Mouse (Mus musculus): ENCODE results near the gene Tns1.

The Tns1 gene

DNA sequence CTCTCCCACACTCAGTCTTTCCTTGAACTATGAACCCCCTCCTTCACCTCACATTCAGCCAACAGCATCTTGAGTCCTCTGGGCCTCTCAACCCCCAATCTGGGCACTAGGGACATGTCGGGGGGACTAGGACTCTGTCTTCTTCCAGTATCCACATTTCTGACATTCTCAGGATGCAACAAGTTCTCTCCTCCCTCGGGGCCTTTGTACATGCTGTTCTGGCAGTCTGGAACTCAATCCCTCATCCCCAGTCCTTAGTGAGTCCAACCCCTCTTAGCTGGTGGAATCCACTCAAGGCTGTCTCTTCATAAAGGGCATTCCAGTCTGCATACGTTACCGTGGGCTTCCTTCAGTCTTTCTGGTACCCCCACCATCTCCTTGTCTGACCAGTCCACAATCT lies 53.5 kb downstream of the Tns1 start:
- in situ Hi-C loops (cut with MboI; ENCODE audit: low pct_unique_long_range_greater_than_20kb in 1 of 2, low sequenced_read_pairs in 2 of 2, unreplicated experiment in 1 of 2) = loop anchor here in 1 of 2 experiments (10.0 kb wide), 1 partner anchor 166 kb away; no protein-coding TSS in a partner anchor

DNA sequence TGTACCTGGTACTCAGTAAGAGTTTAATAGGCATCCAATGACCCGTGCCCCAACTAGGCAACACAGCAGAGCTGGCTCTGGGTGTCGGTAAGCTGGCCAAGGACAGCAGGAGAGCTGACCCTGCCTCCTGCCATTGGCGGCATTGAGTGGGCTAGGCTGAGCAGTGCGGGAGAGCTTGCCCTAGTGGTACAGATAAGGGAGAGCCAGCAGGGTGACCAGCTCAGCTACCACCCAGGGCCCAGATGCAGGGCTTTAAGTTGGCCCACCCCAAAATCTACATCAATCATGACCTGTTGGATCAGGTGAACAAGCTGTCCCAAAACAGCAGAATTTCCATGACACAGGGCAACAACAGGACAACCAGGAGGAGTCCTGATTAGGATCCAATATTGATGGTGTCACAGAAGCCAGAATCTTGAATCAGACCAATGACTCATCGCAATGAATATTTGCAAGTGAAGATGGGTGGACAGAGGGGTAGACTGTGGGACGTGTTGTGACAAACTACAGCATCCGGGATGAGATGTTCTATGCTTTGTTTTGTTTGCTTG lies 54.2 kb downstream of the Tns1 start:
- in situ Hi-C loops (cut with MboI; ENCODE audit: low pct_unique_long_range_greater_than_20kb in 1 of 2, low sequenced_read_pairs in 2 of 2, unreplicated experiment in 1 of 2) = loop anchor here in 1 of 2 experiments (10.0 kb wide), 1 partner anchor 165 kb away; no protein-coding TSS in a partner anchor

DNA sequence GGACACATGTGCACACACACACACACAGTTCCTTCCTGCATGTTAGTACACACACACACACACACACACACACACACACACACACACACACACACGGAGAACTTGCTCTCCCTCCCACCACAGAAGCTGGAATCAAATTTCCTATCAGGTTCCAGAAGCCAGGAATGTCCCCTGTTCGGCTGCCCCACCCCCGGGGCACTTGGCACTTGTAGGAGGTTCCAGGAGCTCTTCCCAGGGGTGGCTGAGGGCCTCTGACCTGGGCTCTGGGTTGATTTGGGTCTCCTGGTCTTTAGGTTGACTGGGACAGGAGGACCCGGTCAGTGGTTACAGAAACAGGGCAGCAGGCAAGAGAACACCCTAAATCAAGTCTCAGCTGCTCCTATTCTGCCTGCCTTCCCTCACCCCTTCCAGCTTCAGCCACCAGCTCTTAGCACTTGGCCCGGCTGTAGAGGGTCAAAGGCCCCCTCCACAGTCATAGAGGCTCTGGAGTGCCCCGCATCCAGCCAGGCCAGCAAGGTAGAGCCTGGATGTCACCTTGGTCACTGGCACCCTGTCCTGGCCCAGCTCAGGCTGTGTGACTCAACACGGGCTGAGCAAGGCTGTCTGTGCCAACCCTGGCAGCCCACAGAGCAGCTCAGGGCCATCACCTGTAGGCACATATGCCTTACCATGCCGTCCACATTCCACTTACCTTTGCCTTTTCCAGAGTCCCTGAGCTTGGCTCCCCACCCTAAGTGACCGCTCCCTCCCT lies 55.0 kb downstream of the Tns1 start:
- in situ Hi-C loops (cut with MboI; ENCODE audit: low pct_unique_long_range_greater_than_20kb in 1 of 2, low sequenced_read_pairs in 2 of 2, unreplicated experiment in 1 of 2) = no loop called here

DNA sequence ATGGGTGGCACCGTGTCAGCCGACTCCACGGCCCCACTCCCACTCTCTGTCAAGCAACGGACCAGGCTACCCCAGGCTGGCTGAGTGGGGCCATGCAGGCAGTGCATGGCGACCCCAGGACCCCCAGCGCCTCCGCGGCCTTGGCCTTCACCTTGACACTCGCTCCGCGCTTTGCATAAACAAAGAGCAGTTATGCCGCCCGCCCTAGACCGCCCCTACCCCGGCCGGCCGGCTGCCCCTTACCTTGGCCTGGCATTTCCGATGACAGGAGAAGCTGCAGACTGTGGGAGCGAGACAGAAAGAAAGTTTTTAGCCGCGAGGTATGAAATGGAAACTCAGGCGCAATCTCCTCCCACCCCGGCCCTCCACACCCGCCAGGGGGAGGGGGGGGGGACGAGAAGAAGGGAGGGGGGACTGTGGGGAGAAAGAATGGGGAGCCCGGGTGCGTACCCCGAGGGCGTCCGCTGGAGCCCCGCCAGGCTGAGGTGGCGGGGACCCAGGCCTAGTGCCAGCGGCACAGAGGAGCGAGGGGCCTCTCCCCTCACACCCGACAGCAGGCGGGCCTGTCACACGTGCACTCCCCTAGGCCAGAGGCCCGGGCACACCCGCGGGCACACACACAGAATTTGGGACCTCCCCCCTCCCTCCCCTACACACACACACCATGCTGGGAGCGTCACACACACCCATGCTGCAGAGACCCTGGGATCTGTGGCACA lies 55.7 kb downstream of the Tns1 start:
- in situ Hi-C loops (cut with MboI; ENCODE audit: low pct_unique_long_range_greater_than_20kb in 1 of 2, low sequenced_read_pairs in 2 of 2, unreplicated experiment in 1 of 2) = no loop called here

DNA sequence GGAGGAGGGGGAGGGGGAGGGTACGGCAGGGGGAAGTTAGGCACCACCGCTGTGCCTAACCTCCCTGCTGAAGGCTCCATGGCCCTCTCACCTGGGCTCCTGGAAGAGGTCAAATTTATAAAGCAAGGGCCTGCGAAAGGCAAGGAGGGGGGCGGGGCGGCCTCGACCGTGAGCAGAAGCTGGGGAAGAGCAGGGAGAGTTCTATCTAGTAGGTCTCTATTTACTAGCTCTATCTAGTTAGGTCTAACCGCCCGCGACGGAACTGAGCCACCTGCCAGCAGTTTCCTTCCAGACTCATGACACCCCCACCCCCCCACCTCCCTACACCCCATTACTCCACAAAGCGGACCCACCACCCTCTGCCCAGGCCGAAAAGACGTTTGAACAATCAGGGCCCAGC lies 56.4 kb downstream of the Tns1 start:
- in situ Hi-C loops (cut with MboI; ENCODE audit: low pct_unique_long_range_greater_than_20kb in 1 of 2, low sequenced_read_pairs in 2 of 2, unreplicated experiment in 1 of 2) = no loop called here

DNA sequence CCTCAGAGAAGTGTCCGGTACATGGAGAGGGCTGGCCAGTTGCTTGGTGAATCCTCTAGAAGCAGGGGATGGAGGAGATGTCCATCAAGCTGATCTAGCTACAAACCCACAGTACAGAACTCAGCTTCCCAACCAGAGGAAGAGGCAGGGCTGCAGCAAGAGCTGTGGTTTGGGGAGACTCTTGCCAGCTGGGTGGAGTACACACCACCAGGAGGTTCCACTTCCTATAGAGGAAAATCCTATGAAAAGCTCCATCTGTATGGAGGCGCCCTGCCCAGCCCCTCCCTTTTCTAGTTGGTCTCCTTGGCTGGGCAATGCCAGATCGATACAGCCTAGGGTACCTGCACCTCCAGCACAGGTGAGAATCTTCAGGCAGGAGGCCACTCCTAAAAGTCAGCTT lies 57.7 kb downstream of the Tns1 start:
- in situ Hi-C loops (cut with MboI; ENCODE audit: low pct_unique_long_range_greater_than_20kb in 1 of 2, low sequenced_read_pairs in 2 of 2, unreplicated experiment in 1 of 2) = no loop called here

DNA sequence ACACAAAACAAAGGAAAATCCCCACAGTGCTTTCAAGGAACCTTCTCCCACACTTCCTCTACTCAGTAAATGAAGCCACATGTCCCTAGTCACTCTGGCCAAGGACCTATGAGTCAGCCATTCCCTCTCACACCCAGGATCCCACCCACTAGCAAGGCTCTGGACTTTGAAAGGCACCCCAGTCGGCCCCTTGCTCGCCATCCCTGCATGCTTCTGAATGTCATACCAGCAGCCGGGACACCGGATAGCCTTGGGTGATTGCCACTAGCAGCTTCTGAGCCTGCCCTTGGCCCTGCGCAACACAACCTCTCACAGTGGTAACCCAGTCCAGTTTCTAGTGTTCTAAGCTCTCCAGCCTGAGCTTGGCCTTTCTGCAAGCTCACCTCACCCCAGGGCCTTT lies 58.2 kb downstream of the Tns1 start:
- in situ Hi-C loops (cut with MboI; ENCODE audit: low pct_unique_long_range_greater_than_20kb in 1 of 2, low sequenced_read_pairs in 2 of 2, unreplicated experiment in 1 of 2) = no loop called here

DNA sequence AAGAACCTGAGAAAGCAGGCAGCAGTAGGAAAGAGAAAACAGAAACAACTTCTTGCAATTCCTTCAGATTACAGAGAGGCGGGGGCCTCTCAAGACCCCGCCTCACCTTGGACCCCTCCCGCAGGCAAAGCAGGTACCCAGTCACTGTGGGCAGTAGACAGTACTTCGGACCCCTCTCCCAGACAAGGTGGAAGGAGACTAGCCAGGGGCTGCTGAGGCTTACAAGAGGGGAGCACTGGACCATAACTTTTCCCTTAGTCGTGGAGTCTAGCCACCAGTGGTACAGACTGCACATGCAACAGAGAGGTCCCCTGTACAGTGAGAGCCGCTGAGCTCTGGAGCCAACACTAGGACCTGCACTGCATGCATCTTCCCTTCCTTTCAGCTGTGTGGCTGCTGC lies 64.2 kb downstream of the Tns1 start:
- in situ Hi-C loops (cut with MboI; ENCODE audit: low pct_unique_long_range_greater_than_20kb in 1 of 2, low sequenced_read_pairs in 2 of 2, unreplicated experiment in 1 of 2) = no loop called here

DNA sequence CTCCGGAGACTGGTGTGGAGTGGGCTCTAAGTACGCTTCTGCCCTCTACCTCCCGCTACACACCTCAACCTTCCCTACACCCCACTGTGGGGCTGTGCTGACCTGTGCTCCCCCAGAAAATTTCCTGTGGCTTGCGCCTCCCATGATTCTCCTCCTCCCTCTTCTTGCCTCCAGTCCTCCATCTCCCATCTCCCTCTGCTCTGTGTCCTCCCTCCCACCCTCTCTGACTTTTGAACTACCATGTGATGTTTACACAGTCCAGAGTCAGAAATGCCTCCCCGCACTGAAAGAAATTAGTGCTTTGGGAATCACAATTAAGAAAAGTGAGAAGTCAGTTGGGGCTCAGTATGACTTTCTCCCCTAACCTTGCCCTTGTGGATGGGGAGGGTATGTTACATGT lies 64.7 kb downstream of the Tns1 start:
- in situ Hi-C loops (cut with MboI; ENCODE audit: low pct_unique_long_range_greater_than_20kb in 1 of 2, low sequenced_read_pairs in 2 of 2, unreplicated experiment in 1 of 2) = no loop called here

DNA sequence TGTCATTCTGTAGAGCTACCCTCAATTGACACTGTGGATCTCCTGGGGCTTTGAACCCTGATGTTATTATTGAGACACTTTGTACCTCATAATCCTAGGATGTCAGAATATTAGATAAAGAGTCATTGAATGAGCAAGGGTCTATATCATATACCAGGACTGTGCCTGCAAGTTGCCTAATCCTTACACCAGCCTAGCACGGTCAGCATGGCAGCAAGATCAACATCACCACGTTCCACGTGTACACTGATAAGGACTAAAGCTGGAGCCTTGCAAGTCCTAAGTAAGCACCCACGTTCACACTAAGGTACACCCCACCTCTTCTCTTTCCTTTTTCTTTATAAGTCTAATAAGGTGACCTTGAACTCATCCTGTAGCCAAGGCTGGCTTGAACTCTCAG lies 65.5 kb downstream of the Tns1 start:
- in situ Hi-C loops (cut with MboI; ENCODE audit: low pct_unique_long_range_greater_than_20kb in 1 of 2, low sequenced_read_pairs in 2 of 2, unreplicated experiment in 1 of 2) = no loop called here

DNA sequence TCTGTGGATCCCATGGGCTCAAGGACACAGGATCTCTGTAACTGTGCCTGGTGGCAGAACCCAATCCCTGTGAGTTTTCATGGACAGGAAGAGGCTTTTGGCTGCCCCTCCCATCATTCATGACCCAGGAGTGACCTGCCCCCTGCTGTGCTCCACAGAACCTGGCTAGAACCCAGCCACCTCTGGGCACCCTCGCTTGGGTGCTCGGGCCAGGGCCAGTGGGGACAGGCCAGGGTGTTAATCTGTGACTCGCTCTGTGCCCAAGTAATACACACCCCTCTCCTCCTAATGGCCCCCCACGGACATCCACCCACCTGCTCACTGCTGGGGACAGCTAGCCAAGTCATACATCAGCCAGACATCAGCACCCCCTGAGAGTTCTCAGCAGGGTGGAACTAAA lies 65.9 kb downstream of the Tns1 start:
- in situ Hi-C loops (cut with MboI; ENCODE audit: low pct_unique_long_range_greater_than_20kb in 1 of 2, low sequenced_read_pairs in 2 of 2, unreplicated experiment in 1 of 2) = no loop called here

DNA sequence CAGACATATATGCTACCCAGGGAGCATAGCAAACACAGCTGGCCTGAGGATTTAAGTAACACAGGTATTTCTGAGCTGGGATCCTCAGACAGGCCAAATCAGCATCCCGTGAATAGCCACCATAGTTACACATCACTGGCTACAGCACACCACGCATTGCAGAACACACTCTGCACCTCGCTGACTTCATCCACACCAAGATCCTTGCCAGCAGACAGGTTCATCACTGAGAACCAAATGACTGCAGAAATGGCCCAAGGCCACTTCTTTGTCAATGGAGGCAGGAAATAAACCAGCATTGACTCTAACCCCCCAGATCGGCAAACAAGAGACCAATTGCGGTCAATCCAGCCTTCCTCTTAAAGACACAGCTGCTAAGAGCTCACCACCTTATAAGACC lies 66.7 kb downstream of the Tns1 start:
- in situ Hi-C loops (cut with MboI; ENCODE audit: low pct_unique_long_range_greater_than_20kb in 1 of 2, low sequenced_read_pairs in 2 of 2, unreplicated experiment in 1 of 2) = no loop called here

DNA sequence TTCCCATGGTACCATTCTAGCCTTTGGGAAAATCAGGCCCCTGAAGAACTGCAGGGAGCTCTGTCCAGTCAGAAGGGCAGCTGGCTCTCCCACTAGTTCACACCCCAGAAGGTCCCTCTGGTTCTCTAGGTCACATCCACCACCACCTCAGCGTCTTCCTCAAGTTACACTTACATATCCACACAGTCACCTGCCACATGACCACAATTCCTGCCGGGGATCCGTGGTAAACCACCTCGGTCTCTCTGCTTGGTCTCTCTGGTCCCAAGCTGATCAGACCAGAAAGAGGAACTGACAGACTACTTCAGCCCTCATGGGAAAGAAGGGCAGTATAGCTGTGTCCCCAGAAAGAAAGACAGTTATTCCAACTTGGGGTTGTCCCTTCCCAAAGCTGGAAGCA lies 68.7 kb downstream of the Tns1 start:
- in situ Hi-C loops (cut with MboI; ENCODE audit: low pct_unique_long_range_greater_than_20kb in 1 of 2, low sequenced_read_pairs in 2 of 2, unreplicated experiment in 1 of 2) = no loop called here

DNA sequence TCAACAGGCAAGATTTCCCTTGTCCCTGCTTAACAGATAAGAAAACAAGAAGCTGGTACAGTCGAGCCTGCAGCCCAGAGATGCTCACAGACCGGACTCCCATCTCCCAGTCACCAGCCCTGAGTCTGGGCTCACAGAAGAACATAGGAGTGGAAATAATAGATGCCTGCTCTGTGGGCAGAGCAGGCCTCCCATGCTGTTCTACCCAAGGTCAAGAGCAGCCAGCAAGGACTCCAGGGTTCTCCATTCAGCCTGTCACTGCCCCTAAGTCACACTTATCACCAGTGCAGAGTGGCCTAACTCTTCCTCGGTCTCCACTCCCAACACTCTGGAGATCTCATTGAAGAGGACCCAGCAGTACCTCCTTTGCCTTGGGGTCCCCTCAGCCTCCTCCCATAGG lies 69.8 kb downstream of the Tns1 start:
- in situ Hi-C loops (cut with MboI; ENCODE audit: low pct_unique_long_range_greater_than_20kb in 1 of 2, low sequenced_read_pairs in 2 of 2, unreplicated experiment in 1 of 2) = no loop called here

DNA sequence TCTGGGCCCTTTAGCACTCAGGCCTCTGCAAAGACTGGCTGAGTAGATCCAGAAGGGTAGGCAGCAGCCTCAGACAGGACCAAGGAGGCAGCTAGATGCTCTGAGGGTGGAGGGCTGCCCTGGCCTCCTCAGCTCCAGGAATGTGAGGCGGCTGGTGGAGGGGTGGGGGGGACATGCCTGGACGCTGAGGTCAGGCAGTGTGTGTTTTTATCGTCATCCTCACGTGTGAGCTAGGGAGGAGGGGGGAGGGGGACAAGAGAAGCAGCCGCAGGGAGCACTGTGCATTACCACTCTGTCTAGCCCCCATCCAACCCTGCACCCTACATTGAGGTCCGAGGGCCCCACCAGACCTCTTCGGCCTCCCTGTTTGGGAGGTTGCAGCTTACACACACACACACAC lies 70.2 kb downstream of the Tns1 start:
- in situ Hi-C loops (cut with MboI; ENCODE audit: low pct_unique_long_range_greater_than_20kb in 1 of 2, low sequenced_read_pairs in 2 of 2, unreplicated experiment in 1 of 2) = no loop called here

DNA sequence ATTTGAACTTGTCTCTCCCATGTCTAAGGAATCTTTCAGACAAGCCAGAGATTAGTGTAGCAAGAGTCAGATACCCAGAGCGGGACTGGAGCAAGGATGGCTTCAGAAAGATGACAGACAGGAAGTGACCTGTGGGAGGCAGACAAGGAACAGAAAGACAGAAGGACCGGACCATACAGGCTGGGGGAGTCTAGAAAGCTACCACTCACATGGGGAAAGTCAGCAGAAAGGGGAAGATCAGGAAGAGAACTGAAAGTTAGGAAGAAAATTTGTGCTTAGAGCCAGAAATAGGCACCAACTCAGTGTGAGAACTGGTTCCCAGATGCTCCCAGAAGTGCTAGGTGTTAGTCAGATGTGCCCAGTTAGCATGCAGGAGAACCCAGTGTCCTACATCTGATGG lies 71.2 kb downstream of the Tns1 start:
- in situ Hi-C loops (cut with MboI; ENCODE audit: low pct_unique_long_range_greater_than_20kb in 1 of 2, low sequenced_read_pairs in 2 of 2, unreplicated experiment in 1 of 2) = no loop called here

DNA sequence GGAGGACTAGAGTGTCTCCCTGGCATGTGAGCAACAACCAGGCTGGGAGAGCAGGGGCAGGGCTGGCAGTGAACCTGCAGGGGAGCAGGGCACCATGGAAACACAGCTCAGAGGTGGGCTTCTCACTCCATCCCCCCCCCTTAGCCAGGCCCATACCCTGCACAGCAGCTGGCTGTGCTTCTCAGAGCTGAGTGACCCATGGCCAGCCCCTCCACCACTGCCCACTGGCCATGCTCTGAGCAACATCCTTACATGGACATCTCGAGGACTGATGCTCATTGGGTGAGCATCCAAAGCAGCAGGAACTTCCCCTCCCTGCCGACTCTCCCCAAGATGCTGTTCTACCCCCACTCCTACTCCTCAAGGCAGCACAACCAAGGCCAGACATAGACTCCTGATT lies 72.9 kb downstream of the Tns1 start:
- in situ Hi-C loops (cut with MboI; ENCODE audit: low pct_unique_long_range_greater_than_20kb in 1 of 2, low sequenced_read_pairs in 2 of 2, unreplicated experiment in 1 of 2) = no loop called here

DNA sequence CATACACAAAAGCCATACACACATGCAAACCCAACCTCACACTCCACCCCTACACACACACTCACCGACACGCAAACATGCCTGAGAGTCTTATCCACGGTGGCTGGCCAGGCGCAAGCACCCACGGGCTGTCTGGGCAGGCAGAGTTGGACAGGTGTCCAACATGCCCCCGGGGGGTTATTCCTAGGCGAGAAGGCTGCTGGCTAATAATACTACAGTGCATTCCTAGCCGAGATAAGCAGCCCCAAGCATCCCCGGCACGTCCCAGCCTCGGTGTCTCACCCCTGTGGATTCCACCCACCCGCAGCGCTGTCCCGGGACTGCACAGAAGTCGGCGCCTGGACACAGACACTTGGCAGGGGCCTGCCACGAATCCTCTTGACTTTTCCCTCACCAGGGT lies 74.8 kb downstream of the Tns1 start:
- in situ Hi-C loops (cut with MboI; ENCODE audit: low pct_unique_long_range_greater_than_20kb in 1 of 2, low sequenced_read_pairs in 2 of 2, unreplicated experiment in 1 of 2) = no loop called here

DNA sequence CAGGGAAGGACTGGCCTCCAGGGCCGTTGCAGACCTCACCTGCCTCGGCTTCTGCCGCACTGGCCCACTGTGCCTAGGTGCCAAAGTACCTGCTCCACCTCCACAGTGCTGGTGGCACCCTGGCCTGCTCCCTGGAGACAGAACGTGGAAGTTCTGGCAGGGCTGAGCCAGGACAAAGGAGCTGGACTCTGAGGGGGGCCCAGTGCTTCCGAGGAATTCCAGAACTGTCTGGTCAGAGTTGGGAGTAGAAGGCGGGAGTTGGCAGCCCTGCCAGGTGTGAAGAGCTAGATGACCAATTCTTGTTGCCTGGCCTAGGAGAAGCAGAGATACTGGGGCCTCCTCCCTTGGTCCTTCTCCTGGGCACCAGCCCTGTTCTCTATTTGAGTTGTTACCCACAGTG lies 76.5 kb downstream of the Tns1 start:
- in situ Hi-C loops (cut with MboI; ENCODE audit: low pct_unique_long_range_greater_than_20kb in 1 of 2, low sequenced_read_pairs in 2 of 2, unreplicated experiment in 1 of 2) = no loop called here

DNA sequence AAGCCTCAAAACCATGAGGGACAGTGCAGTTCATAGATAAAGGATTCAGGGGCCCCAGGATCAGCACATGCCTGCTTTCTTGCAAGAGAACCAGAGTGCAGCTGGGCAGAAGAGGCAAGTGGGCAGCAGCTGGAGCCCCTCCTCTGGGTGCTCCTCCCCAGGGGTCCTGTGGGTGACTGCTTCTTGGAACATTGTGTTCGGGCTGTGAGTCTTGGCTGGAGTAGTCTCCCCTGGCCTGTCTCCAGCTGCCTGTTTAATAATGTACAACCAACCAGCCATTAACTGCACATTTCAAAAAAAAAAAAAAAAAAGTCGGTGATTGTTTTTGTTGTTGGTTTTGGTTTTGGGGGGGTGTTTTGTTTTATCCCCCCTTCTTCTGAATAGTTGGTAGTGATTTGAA lies 76.9 kb downstream of the Tns1 start:
- in situ Hi-C loops (cut with MboI; ENCODE audit: low pct_unique_long_range_greater_than_20kb in 1 of 2, low sequenced_read_pairs in 2 of 2, unreplicated experiment in 1 of 2) = no loop called here

Measured in mouse embryonic stem cell (cell line).